Mouse (Mus musculus) left cerebral cortex, adult 2 months (tissue): ENCODE measurements at regions not wholly inside any gene's neighbourhood (a gene's known extent, or its start where the extent isn't known, plus 50 kb on each side); places are given as distances from the start of the nearest gene placed in this dataset.
A peak's percentile ranks its signal among the peaks of the same experiment; 100 is the strongest.

Source experiments
- DNase-seq, 2 experiments: peaks; one replicate each; pipeline ENCODE4 v3.0.0; 2021 to 2022; ENCODE audit warnings: low spot score in 2 of 2, mixed read lengths in 1 of 2; ENCODE audit errors: extremely low spot score in 1 of 2
- H3K27ac ChIP-seq: fragments of 200-600 bp; 2 replicates; pipeline ENCODE4 v1.8.1; 2022
- H3K4me3 ChIP-seq: fragments of 200-600 bp; 2 replicates; pipeline ENCODE4 v1.8.1; 2022
- CTCF ChIP-seq: fragments of 200-600 bp; IDR thresholded peaks from 2 replicates; pipeline ENCODE4 v1.8.1; 2022; ENCODE audit warnings: antibody characterized with exemption, mild to moderate bottlenecking, moderate library complexity
- intact Hi-C: fragments of 180-260 bp; cut with DNase I; formaldehyde crosslinking; loops from one replicate; pipeline ENCODE4 v1.15.1; 2025

GRCm38 (mm10) chr1:184530606-184531320 is 201.7 kb downstream of the Hlx start:
- intact Hi-C loops: no loop called here
- Histone ChIP-seq H3K27ac (no peak overlapping the region), H3K4me3 (no peak overlapping the region)
- no peak for DNase-seq
- TF ChIP-seq CTCF: no peak

- H3K27ac ChIP-seq: no peak overlapping the region
- intact Hi-C loops: loop anchor here (1.0 kb wide), 1 partner anchor 125 kb away; no protein-coding TSS in a partner anchor
- no peak overlapping the region for H3K4me3 ChIP-seq
- no peak for TF ChIP-seq CTCF
- DNase-seq: no peak
Measured at GRCm38 (mm10) chr1:184525740-184526139, 206.7 kb downstream of the Hlx start.

GRCm38 (mm10) chr1:184519551-184519950 is 212.9 kb downstream of the Hlx start:
- intact Hi-C loops: no loop called here
- no peak overlapping the region for H3K4me3 ChIP-seq
- TF ChIP-seq CTCF: no peak
- DNase-seq: no peak
- H3K27ac ChIP-seq: no peak overlapping the region

- no peak for TF ChIP-seq CTCF
- intact Hi-C loops: no loop called here
- H3K27ac ChIP-seq: no peak overlapping the region
Measured at GRCm38 (mm10) chr1:184504663-184505062, 227.8 kb downstream of the Hlx start.

GRCm38 (mm10) chr1:184503827-184504355 is 228.5 kb downstream of the Hlx start:
- intact Hi-C loops: no loop called here
- DNase-seq: no peak
- Histone ChIP-seq H3K27ac (no peak overlapping the region), H3K4me3 (no peak overlapping the region)
- TF ChIP-seq CTCF: no peak

More at GRCm38 (mm10) chr1:184504663-184505062, 227.8 kb downstream of the Hlx start:
- H3K4me3 ChIP-seq: no peak overlapping the region
- DNase-seq: no peak

GRCm38 (mm10) chr1:184500702-184501101 is 231.7 kb downstream of the Hlx start:
- no peak overlapping the region for H3K27ac ChIP-seq
- no peak overlapping the region for H3K4me3 ChIP-seq
- no peak for DNase-seq
- no peak for TF ChIP-seq CTCF
- intact Hi-C loops: no loop called here

- no peak overlapping the region for H3K27ac ChIP-seq
- no peak for TF ChIP-seq CTCF
- intact Hi-C loops: no loop called here
Measured at GRCm38 (mm10) chr1:184498909-184499525, 233.4 kb downstream of the Hlx start.

GRCm38 (mm10) chr1:184497007-184497406 is 235.4 kb downstream of the Hlx start:
- intact Hi-C loops: no loop called here
- no peak overlapping the region for H3K4me3 ChIP-seq
- TF ChIP-seq CTCF: no peak
- no peak for DNase-seq
- H3K27ac ChIP-seq: no peak overlapping the region

More at GRCm38 (mm10) chr1:184498909-184499525, 233.4 kb downstream of the Hlx start:
- no peak overlapping the region for H3K4me3 ChIP-seq
- DNase-seq: no peak

- Histone ChIP-seq H3K27ac (no peak overlapping the region), H3K4me3 (no peak overlapping the region)
- DNase-seq: no peak
- intact Hi-C loops: no loop called here
- TF ChIP-seq CTCF: no peak
Measured at GRCm38 (mm10) chr1:184493811-184494210, 238.6 kb downstream of the Hlx start.

- TF ChIP-seq CTCF: peak; percentile 25
- no peak overlapping the region for H3K4me3 ChIP-seq
- no peak overlapping the region for H3K27ac ChIP-seq
- no peak for DNase-seq
- intact Hi-C loops: no loop called here
Measured at GRCm38 (mm10) chr1:184492115-184492514, 240.3 kb downstream of the Hlx start.

- no peak for DNase-seq
- H3K4me3 ChIP-seq: no peak overlapping the region
- TF ChIP-seq CTCF: no peak
- intact Hi-C loops: no loop called here
- H3K27ac ChIP-seq: no peak overlapping the region
Measured at GRCm38 (mm10) chr1:184491252-184491651, 241.2 kb downstream of the Hlx start.

- intact Hi-C loops: no loop called here
- H3K27ac ChIP-seq: no peak overlapping the region
- no peak for DNase-seq
- TF ChIP-seq CTCF: no peak
- H3K4me3 ChIP-seq: no peak overlapping the region
Measured at GRCm38 (mm10) chr1:184487409-184487808, 245.0 kb downstream of the Hlx start.
